Mouse (Mus musculus): ENCODE results near the gene Zfp811.

- TF ChIP-seq EP300 (IDR thresholded peaks at IDR 0.05; ENCODE audit: insufficient read depth, low read depth, low read length) (no peak), CTCF (IDR thresholded peaks at IDR 0.05) (no peak), POLR2A (IDR thresholded peaks at IDR 0.05; ENCODE audit: insufficient read depth, low read depth, low read length) (no peak)
Observed at GRCm38 (mm10) chr17:32809544-32810374, at the start of gene Zfp811.

Data from heart, adult 2 months (tissue).